Mouse (Mus musculus) cerebellum, postnatal 25 days (tissue): ENCODE measurements around the gene Pkd2l1.
"Not testable (repeated sequence)": the region's sequence is repeated elsewhere in the genome, so short reads cannot be mapped to it uniquely, and the experiment has no call there.

Source experiments
- DNase-seq, 2 experiments: peaks; one replicate each; pipeline ENCODE4 v3.0.0; 2021; ENCODE audit warnings: mixed read lengths in 2 of 2

Pkd2l1 gene

DNA sequence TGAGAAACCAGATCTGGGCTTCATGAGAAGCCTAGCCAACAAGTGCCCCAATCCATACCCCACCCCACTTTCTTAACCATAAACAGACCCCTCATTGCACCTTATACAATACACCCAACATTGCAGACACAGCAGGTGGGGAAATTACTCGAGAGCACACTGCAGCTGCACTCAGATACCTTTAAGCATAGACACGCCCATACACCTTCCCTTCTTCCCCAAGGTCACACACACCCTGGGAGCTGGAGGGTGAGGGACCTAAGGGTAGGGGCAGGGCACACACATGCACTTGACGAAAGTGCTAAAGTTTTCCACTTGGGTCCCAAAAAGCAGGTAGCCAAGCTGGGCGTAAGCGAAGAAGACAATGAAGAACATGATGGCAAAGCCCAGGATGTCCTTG is 38.5 kb downstream of the Pkd2l1 start:
- no peak for DNase-seq

DNA sequence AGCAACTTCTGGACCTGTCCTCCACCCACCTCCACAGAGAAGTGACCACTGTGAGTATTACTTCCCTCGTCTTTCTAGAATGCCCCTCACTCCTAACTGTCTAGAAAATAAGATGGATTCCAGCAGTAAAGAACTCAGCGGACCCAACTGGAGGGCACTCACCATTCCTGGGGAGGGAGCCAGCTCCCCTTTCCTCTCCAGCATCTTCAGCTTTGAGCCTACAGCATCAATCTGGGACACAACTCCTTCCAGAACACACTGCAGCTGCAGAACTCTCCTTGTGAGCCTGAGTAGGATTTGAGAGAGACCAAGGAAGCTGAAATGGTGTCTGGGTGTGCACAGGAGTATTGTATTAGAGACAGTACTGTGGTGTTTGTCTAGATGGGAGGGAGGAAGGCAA is 43.3 kb downstream of the Pkd2l1 start:
- no peak for DNase-seq

DNA sequence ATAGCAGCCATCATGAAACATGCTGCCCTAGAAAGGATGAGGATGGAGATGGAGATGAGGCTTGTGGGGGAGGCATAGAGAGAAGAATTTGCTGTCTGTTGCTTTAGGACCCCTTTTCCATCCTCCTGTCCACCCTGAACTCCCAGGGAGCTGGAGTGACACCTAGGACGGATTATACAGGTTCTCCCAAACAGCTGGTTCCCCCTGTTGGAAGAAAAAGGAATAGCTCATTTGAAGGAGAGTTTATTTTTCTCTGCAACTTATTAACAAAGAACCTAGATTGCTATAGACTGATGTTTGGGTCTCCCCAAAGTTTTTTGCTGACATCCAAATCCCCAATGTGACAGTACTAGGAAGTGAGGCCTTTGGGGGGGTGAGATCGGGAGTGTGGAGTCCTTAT is 43.9 kb downstream of the Pkd2l1 start:
- DNase-seq, result no peak

DNA sequence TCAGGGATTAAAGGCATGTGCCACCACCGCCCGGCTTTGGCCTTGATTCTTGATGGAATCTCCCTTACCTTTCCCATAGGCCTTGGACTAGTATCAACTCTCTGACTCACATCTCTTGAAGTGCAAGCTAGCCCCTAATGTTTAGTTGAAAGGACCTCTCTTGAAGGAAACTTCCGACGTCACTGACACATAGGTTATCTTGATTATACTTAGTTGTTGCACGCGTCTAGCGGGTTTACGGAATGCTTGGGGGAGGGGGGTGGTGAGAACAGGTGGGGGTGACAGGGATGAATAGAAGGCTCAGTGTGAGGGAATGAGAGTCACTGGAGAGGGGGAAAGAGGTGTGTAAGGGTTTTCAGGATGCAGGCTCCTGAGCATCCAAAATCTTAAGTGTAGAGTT is 45.3 kb downstream of the Pkd2l1 start:
- DNase-seq, result peak in 1 of 2 experiments; percentile 15

DNA sequence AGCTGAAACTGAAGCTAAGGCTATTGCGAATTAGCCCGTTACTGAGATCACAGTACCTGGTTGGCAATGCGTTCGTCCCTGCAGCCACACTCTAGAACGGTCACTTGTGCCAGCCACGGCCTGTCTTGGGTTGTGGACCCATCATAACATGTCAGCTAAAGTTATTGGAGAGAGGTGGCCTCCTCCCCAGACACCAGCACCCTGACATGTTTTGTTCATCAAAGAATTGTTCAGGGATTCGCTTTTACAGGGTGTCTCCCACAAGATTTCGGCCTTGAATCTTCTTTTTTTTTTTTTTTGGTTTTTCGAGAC is 45.7 kb downstream of the Pkd2l1 start:
- DNase-seq, result no peak

DNA sequence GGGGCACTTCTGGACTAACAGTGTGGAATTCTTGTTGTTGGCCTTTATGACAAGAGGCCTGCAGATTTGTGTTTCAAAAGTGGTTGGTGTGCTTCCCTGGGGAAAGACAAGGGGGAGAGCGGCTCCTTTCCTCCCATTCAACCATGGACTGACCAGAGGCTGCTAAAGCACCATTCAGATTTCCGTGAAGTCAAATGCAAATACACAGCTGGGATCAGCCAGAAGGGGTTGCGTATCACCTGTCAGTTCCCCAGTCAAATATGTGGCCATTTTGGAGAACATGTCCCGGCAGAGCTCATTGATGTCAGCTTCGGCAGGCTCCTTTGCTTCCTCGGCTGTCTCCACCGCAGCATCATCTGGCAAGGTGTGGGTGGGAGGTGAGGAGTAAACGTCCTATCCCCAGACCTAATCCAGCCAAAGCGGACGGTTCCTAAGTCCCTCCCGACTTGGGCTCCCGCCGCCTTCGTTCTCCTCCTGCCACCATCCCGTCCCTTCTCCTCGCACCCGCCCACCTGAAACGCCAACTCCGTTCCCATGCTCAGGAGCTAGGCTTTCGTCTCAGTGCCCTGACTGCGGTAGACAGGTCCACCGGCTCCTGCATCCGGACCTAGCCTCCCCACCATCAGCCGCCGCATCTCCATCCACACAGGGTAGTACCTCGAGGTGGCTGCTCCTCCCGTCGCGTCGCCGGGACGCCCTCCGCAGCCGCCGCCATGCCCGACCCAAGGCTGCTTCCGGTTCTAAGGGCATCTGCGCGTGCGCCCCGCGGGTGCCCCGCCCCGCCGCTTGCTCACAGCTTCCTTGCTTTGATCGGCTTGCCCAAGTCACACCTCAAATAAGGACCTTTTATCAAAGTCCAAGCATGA is 46.3 kb downstream of the Pkd2l1 start, which contains the start of gene Bloc1s2:
Bloc1s2 (minus strand) TSS at position 745 of the 866 bp plus-strand sequence.
- DNase-seq, result peak; percentile 90 to 94

DNA sequence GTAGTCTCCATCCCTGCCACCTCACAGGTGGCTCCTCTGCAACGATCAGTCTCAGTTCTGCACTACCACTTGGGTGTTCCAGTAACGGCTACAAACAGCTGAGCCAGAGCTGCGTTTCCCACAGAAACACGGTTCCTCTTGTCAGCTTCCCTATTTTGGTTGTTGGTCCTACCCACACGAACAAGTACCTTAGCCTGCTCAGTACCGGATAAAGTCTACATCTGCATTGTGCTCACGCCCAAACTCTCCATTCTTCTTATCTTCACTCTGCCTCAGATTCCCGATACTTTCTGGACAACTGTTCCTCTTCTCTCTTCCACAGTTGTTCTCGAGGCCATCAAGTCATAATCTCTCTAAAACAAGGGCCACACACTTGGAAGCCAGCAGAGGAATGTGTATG is 47.9 kb downstream of the Pkd2l1 start:
- no peak for DNase-seq

DNA sequence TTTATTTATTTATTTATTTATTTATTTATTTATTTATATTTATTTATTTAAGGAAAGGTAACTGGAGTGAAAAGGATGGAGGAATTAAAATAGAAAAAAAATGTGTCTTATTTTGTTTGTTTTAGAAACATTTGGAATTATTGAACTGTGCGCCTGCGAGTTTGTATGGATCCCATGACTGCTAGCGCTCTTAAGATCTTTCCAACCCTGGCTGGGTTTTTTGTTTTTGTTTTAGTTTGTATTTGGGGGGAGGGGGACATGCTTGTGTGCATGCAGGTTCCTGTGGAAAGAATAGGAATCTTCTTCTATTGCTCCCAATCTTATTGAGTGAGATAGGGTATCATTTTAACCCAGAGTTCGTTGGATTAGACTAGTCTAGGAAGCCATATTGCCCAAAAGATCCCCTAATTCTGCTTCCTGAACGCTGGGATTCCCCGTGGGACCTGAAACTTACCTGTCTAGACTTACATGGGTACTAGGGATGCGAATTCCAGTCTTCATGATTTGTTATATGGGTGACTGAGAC is 56.2 kb downstream of the Pkd2l1 start:
- peak; percentile 27 to 36 for DNase-seq

DNA sequence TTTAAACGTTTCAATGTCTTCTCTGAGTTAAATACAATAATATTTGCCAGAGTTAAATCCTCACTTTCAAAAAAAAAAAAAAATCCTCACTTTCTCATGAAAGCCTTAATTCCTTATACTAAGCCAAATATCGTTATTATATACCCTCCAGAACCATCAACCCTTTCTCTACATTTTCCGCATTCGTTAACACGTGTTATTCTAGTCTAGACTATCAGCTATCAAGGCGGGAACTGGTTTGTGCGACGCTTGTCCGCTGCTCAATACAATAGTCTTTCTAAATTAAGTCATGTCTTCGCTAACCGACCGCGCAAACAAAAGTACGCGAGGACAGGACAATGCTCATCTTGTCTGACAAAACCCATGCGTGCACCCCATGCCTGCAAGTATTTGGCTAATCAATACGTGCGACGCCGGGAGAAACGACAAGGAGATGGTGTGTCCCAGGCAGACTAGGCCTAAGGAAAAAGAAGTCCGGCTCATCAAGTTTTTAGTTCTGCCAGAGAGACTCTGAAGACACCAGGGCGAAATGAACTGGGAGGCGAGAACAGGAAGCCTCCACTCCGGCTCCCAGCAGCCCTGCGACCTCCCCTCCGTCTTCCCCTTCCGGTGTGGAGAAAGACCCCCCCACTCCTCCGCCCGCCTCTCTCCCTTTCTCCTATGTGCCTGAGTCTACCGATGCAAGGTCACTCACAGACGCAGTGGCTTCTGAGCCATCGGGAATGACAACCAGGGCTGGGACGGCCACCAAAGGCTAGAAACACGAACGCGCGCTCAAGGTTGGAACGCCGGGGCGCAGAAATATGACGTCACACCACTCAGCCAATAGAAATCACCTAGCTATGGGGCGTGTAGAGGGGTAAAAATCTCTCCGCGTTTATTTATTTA is 56.9 kb downstream of the Pkd2l1 start, which contains the start of gene Cwf19l1:
Cwf19l1 (minus strand) TSS at position 805 of the 888 bp plus-strand sequence.
- peak; percentile 91 to 94 for DNase-seq

DNA sequence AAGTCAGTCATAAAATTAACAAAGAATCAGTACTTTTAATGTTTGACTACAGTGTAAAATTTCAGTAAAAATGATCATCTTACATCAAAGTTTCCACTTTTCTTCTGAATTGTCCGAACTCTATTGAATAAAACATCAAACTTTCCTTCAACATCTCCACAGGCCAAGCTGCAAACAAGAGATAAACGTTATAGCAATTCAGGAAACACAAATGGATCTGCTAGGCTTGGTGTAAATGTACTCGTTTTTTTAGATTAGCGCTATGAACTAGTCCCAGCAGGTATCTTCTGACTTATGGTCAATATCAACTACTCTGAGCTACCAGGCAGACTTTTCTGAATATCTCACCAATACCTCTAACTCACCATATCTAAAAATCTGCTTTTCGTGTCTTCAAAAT is 59.3 kb downstream of the Pkd2l1 start:
- no peak for DNase-seq

DNA sequence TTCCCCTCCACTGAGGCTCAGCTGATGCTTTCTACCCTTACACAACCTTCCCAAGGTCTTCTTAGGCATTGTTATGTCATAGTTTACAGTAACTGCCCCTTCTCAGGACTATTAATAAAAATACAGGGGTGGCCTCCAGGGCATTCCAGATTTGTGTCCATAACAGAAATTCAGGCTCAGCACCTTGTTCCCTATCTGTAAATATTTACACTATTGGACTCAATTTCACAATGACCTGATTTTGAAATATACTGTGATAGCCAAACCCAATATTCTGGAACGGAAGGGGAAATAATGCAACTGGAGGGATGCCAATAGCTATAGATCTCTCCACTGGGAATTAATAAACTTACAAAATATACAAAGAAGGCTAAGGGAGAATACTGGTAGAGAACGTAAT is 63.7 kb downstream of the Pkd2l1 start:
- no peak for DNase-seq

DNA sequence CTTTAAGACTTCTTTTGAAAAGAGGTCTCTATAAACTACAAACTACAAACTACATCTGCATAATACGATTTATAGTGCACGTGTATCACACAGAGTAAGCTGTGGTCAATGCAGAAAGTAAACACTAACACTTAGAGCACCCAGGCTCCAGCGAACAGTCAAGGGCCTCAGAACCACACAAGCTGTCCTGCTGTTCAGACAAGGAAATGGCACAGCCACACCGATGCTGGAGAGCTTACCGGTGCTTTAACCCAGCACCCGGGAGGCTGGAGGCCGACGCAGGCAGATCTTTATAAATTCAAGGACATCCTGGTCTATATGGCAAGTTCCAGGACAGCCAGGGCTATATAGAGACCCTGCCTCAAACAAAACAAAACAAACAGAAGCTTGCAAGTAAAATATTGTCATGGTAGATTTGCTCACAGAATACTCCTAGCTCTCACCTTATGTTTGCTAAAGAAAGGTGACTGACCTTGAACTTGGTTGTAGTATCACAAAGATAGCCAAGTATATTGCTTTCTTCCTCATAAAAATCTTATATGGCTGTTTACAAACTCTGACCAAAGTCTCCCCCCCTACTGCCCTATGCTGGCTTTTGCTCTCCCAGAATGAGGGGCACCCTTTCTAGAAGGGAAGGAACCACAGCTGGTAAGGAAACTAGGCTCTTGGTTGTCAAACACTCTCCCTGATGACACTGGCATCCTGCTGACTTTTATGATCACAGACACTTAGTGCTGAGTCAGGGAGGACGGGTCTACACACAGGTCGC is 64.3 kb downstream of the Pkd2l1 start:
- DNase-seq, result no peak

DNA sequence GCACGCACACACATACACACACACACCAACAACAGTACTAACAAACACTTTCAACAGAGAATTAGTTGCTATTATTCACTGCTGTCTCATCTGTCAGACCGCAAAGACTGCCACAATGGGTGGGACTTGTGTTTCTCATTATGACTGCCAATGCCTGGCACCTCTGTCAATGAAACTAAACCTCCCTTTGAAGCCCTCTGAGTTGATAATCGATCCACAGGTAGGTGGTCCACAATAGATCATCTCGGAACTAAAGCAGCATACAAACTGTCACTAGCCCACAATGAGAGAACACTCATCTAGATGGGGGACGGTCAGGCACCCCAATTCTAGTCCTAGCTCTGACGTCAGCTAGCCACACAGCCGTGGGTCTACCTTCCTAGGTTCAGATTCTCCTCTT is 71.1 kb downstream of the Pkd2l1 start:
- DNase-seq, result no peak

DNA sequence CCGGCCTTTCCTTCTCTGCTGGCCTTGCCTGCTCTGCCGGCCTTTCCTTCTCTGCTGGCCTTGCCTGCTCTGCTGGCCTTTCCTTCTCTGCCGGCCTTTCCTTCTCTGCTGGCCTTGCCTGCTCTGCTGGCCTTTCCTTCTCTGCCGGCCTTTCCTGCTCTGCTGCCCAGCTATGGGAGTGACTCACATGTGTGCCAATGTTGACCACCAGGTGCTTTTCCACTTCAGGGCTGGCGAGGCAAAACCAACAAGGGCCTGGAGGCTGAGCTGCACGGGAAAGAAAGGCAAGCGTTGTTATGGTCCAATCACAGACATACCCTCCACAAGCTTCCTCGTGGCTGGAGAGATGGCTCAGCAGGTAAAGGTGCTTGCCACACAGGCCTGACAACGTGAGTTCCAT is 71.6 kb downstream of the Pkd2l1 start:
- DNase-seq, result not testable (repeated sequence)

DNA sequence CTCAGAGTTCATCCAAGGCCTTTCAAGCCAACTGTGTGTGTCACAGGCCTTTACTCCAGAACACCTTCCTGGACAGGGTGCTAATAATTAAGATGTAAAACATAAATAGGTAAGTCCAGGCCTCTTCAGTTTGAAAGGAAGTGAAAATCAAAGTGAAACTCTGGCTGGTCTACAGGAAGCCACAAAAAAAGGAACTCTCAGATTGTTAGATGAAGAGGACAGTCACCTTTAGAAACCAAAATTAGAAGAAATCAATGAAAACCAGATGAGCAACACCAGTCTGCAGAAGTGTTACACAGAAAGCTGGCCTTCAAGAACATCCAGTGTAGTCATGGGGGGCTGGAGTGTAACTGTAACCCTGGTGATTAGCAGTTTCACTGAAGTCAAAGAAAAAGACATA is 74.4 kb downstream of the Pkd2l1 start:
- DNase-seq, result no peak

DNA sequence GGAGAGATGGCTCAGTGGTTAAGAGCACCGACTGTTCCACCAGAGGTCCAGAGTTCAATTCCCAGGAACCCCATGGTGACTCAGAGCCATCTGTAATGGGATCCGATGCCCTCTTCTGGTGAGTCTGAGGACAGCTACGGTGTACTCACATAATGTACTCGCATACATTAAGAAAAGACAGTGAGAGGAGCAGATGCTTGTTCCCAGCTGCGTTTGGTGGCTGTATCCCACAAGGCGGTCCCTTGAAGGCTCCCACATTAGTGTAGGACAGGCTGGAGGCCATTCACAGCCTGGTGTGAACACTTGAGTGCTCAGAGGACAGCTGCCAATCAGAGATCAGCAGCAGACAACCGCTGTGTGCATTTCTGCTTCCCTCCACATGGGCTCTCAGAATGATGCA is 80.5 kb downstream of the Pkd2l1 start:
- peak in 1 of 2 experiments; percentile 13 for DNase-seq

DNA sequence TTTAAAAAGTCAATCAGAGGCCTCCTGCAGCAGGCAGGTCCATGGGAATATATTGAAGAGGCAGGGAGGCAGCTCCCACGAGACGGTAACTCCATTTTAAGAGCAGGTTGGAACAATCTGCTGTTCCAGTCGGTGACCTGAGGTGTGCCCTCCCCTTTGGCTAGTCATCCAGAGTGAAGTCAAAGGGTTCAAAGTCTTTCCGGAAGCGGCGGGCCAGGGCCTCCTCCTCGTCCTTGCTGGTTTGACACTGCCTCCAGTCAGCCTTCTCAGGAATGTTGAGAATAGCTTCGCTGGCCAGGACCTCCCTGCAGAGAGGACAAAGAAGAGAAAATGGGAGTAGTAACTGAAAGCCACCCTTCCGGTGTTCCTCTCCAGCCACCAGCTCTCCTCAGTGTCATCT is 81.9 kb downstream of the Pkd2l1 start:
- no peak for DNase-seq

DNA sequence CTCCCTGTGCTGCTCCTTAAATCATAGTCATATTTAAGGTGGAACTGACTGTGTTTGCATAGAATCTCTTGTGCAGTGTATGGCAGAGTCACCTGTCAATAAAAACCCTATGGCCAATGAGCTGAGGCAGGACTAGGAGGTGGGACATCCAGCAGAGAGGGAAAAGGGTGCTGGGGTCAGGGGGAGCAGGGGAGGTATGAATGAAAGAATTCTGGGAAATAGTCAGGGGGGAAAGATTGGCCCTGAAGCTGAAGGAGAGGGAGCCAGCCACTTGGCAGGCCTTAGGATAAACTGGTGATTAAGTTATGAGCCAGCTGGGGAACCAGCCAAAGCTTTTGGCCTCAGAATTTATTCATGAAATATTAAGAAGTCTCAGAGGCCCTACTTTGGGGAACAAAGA is 83.2 kb downstream of the Pkd2l1 start:
- DNase-seq, result no peak

DNA sequence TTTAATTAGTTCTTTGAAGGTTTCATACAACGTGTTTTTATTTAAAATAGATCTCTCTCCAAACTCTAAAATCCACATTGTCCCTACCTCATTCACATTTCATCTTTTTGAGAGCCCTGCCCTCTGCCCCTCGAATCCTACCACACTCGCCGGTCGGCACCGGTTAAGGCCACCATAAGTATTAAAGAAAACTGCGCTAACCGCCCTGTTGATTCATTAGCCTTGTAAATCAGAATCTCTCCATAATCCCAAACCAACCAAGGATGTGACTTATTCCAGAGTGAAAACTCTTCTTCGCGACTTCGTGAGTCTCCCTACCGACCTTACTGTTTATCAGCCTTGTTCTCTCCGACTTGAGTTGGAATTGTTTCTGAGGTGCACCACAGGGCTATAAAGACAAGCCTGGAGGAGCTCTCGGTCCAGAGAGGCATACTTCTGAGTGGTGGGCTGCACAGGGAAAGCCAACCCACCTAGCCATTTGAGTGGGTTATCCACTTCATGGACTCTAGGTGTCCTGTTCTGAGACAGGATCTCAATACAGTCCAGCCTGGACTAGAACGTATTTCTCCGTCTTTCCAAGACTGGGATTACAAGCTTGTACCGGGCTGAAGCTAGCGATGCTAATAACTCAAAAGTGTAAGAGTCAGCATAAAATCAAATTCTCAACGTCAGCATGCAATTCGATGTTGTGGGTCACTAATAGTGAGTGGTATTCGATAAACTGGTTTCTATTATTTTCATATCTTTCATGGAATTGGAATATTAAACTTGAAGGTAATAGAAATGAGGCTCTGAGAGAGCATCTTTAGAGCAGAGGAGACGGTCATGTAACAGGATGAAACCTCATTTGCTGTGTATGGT is 84.4 kb downstream of the Pkd2l1 start:
- DNase-seq, result peak in 1 of 2 experiments; percentile 10

DNA sequence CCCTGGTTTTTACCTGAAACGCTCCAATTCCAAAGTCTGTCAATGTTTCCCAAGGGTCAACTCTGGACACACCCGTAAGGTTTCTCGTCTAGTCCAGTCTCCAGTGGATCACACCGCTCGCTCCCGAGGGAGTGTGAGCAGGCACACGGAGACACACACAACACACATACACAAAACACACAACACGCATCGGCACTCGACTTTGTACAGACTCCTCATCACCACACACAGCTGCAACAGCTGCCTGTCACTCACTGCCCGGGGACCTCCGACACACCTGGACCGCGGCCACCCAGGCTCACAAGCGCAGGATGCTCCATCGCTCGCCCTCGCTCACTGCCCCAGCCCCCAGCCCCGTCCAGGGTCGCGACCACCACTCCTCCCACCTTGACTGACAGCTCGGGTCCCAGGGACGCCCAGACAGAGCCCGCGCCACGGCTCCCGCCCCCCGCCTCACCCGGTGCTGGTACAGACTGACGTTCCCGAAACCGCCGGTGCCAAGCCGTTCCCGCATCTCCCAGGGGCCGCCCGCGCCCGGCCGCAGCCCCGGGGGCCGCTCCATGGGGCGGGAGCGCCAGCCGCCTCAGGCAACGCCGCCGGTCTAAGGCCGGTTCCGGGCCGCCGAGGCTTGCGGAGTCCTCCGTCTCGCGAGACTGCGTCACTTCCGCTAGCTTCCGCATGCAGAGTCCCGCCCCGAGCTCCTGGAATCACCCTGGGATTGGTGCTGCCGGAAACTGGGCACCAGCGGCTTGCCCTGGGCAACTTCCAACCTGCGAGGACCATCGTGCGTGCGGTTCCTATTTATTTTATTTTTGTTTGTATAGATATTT is 85.2 kb downstream of the Pkd2l1 start, which contains the start of gene Chuk:
Chuk (minus strand) TSS at position 650 of the 830 bp plus-strand sequence.
- peak; percentile 94 to 97 for DNase-seq

DNA sequence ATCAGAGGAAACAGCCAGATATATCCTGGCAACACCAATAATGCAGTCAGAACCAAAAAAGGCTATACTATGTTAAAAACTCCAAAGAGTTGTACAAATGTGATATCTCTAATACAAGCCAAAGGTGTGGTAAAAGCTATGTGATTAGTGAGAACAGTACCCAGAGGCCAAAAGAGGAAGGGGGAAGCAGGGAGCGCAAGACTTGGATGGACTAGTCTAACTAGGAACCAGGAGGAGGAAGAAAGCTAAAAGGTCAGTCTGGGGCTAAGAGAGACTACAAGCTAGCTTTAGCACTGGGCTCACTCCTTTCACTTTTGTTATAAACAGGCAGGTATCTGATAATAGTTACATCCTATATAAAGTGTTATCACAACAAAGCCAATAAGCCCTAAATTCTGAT is 87.8 kb downstream of the Pkd2l1 start:
- no peak for DNase-seq
